Mouse (Mus musculus): Measurements from ENCODE around the gene 4930415O20Rik. TPM values are rescaled to one million over a fixed set of nuclear protein-coding genes. Genes with fewer than 3 reads are reported as not detected.

The 4930415O20Rik gene
- polyA plus RNA-seq, 1 experiment, result not detected

DNA sequence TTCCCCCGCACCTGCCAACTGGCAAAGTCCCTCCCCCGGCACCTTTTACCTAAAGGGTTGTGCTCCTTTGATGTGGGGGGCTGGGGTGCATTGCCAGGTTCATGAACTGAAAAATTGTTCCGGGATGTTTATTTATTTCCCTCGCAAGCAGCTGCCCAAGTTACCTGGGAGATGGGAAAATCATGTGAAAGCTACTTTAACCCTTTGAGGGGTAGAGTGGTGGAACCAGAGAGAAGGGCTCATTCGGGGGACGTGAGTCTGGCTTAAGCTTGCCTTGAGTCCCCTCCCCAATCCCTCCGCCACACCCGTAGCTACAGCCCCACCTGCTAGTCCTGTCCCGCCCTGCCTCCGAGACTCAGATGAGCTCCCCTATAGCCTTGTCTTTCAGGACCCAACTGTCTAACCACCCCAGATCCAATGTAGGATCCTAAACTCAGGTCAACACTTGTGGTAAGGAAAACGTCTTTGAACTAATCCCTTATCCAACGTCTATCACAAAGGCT is 39.4 kb downstream of the 4930415O20Rik start:
- H3K4me3 ChIP-seq (ENCODE audit: insufficient read depth, low read length), result no peak overlapping the region
- no peak overlapping the region for H3K27ac ChIP-seq (ENCODE audit: insufficient read depth, low read depth, low read length)
- H3K4me1 ChIP-seq (ENCODE audit: control insufficient read depth, insufficient read depth, low read length), result no peaks in the 10 kb centered on the region
- TF ChIP-seq POLR2A (IDR thresholded peaks at IDR 0.05; ENCODE audit: borderline replicate concordance, low read depth, low read length) (no peak), CTCF (IDR thresholded peaks at IDR 0.05; ENCODE audit: low read depth, low read length) (no peak)

DNA sequence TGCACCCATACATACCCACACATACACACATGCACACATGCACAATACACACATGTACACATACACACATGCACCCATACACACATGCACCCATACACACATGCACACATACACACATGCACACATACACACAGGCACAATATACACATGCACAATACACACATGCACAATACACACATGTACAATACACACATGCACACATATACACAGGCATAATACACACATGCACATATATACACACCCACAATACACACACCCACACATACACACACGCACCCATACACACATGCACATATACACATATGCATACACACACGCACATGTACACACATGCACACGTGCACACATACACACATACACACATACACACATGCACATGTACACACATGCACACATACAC is 41.4 kb downstream of the 4930415O20Rik start:
- Histone ChIP-seq H3K4me1 (ENCODE audit: control insufficient read depth, insufficient read depth, low read length) (no peaks in the 10 kb centered on the region), H3K4me3 (ENCODE audit: insufficient read depth, low read length) (no peak overlapping the region), H3K27ac (ENCODE audit: insufficient read depth, low read depth, low read length) (no peak overlapping the region)
- no peak for TF ChIP-seq CTCF (IDR thresholded peaks at IDR 0.05; ENCODE audit: low read depth, low read length)
- TF ChIP-seq POLR2A (IDR thresholded peaks at IDR 0.05; ENCODE audit: borderline replicate concordance, low read depth, low read length), result no peak

DNA sequence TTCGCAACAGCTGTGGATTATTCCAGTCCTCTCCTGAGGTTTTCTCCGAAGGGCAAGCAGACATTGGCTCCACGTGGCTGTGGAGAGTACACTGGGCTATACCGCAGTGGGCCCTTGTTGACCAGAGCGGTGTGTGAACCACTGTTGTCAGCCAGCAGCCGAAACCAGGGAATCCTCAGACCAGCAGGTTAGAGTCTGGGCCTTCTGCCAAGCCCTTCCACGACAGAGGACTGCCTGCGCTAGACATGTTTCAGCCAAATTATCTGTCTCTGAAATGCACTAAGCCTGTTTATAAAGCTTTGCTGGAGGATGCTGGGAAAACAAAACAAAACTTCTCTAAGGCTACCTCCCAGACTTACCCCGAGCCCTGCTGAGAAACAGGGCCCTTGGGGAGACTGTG is 43.7 kb downstream of the 4930415O20Rik start:
- Histone ChIP-seq H3K4me3 (ENCODE audit: insufficient read depth, low read length) (no peak overlapping the region), H3K27ac (ENCODE audit: insufficient read depth, low read depth, low read length) (no peak overlapping the region), H3K4me1 (ENCODE audit: control insufficient read depth, insufficient read depth, low read length) (no peaks in the 10 kb centered on the region)
- TF ChIP-seq POLR2A (IDR thresholded peaks at IDR 0.05; ENCODE audit: borderline replicate concordance, low read depth, low read length) (no peak), CTCF (IDR thresholded peaks at IDR 0.05; ENCODE audit: low read depth, low read length) (no peak)

DNA sequence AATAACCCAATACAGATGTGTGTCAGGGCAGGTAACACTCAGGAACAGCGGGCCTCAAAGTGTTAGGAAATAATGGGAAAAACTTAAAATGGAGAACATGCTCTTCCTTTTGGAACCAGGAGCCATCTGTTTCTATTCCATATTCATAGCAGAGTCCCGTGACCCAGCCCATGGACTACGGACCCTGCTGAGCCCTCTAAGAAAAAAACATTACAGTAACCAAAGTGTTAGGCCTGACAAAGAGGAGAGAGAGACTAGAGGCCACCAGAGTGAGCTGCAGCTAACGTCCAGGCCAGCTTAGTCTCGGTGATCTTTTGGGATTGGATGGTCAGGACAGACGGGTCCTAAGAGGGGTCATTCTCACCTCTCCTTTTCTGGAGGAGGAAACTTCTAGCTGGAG is 44.2 kb downstream of the 4930415O20Rik start:
- H3K4me1 ChIP-seq (ENCODE audit: control insufficient read depth, insufficient read depth, low read length), result no peaks in the 10 kb centered on the region
- no peak overlapping the region for H3K27ac ChIP-seq (ENCODE audit: insufficient read depth, low read depth, low read length)
- TF ChIP-seq POLR2A (IDR thresholded peaks at IDR 0.05; ENCODE audit: borderline replicate concordance, low read depth, low read length) (no peak), CTCF (IDR thresholded peaks at IDR 0.05; ENCODE audit: low read depth, low read length) (no peak)
- no peak overlapping the region for H3K4me3 ChIP-seq (ENCODE audit: insufficient read depth, low read length)

DNA sequence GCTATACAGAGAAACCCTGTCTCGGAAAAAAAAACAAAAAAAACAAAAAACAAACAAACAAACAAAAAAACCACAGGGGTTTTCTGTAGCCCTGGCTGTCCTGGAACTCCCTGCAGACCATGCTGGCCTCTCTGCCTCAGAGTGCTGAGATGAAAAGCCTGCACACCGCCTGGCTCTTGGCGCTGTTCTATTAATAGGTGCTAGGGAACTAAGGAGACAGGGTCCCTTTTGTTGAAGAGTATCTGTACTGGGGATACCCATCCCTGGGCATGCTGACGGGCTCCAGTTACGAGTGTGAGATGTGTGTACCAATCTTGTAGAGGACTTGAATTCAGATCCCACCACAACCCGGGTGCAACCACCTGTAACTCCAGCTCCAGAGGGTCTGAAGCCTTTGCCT is 44.9 kb downstream of the 4930415O20Rik start:
- Histone ChIP-seq H3K4me1 (ENCODE audit: control insufficient read depth, insufficient read depth, low read length) (no peaks in the 10 kb centered on the region), H3K27ac (ENCODE audit: insufficient read depth, low read depth, low read length) (no peak overlapping the region), H3K4me3 (ENCODE audit: insufficient read depth, low read length) (no peak overlapping the region)
- no peak for TF ChIP-seq CTCF (IDR thresholded peaks at IDR 0.05; ENCODE audit: low read depth, low read length)
- TF ChIP-seq POLR2A (IDR thresholded peaks at IDR 0.05; ENCODE audit: borderline replicate concordance, low read depth, low read length), result no peak

DNA sequence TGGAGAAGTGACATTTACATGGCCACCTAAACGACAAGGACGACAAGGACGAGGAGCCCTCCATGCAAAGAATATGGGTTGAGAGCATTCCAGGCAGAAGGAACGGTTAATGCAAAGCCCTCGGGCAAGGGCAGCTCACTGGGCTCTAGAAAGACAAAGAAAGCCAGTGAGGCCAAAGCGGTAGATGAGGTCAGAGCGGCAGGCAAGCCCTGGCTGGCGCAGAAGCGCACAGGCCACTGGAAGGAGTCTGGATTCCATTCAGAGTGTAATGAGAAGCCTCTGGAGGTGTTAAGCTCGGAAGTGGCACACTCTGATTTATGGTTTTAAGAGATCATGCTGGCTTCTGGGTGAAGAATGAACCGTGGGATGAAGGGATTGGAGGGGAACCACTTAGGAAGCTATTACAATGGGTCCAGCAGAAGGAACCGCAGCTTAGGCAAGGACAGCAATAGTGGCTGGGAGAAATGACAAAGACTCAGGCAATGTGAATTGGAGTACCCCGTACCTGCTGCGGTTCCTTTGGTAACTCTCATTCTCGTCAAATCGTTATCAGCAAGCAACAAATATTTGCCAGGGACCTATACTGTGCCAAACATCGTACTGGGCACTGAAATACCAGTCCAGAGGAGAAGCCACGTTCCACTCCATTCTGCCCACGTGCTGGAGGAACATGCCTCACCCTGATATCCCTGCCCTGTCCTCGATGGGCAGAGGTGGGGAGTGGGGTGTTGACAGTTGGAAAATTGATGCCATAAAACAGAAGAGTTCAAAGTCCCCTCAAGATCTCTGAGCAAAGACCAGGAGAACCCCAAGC is 45.8 kb downstream of the 4930415O20Rik start:
- TF ChIP-seq POLR2A (IDR thresholded peaks at IDR 0.05; ENCODE audit: borderline replicate concordance, low read depth, low read length) (no peak), CTCF (IDR thresholded peaks at IDR 0.05; ENCODE audit: low read depth, low read length) (no peak)
- Histone ChIP-seq H3K4me1 (ENCODE audit: control insufficient read depth, insufficient read depth, low read length) (no peaks in the 10 kb centered on the region), H3K4me3 (ENCODE audit: insufficient read depth, low read length) (no peak overlapping the region), H3K27ac (ENCODE audit: insufficient read depth, low read depth, low read length) (no peak overlapping the region)

DNA sequence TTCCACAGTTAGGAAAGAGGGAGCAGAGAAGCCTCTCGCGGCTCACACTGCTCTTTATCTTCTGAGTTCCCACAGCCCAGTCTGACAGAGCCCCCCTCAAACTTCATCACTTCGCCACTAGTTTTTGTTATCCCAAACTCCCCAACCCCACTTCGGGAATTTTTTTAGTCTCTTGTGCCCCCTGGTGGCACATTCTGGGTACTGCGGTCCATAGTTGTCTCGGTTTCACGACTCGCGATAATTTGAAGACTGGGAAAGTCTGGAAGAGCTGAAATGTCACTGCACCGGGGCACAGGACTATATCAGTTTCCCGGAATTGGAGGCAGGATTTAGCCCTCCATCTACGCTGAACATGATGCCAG is 46.4 kb downstream of the 4930415O20Rik start:
- Histone ChIP-seq H3K4me3 (ENCODE audit: insufficient read depth, low read length) (no peak overlapping the region), H3K4me1 (ENCODE audit: control insufficient read depth, insufficient read depth, low read length) (no peaks in the 10 kb centered on the region), H3K27ac (ENCODE audit: insufficient read depth, low read depth, low read length) (no peak overlapping the region)
- TF ChIP-seq POLR2A (IDR thresholded peaks at IDR 0.05; ENCODE audit: borderline replicate concordance, low read depth, low read length), result no peak
- peak; percentile 96 for TF ChIP-seq CTCF (IDR thresholded peaks at IDR 0.05; ENCODE audit: low read depth, low read length)

DNA sequence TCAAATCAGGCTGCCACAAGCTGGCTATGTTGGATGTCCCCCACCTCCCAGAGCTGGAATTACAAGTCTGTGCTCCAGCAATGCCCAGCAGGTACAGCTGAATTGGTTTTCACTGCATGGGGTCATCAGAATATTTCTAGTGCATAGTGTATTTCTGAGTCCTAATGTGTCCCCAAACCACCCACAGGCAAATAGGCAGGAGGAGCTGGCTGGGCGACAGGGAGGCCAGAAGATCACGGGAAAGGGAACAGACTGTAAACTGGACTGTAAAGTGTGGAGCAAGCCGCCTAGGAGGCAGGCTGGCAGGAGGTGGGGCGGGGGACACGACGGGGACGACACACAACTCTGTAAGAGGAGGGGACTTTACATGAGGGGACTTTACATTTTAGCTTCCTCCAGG is 51.4 kb downstream of the 4930415O20Rik start:
- H3K27ac ChIP-seq (ENCODE audit: insufficient read depth, low read depth, low read length), result no peak overlapping the region
- H3K4me3 ChIP-seq (ENCODE audit: insufficient read depth, low read length), result no peak overlapping the region
- TF ChIP-seq POLR2A (IDR thresholded peaks at IDR 0.05; ENCODE audit: borderline replicate concordance, low read depth, low read length) (no peak), CTCF (IDR thresholded peaks at IDR 0.05; ENCODE audit: low read depth, low read length) (no peak)

DNA sequence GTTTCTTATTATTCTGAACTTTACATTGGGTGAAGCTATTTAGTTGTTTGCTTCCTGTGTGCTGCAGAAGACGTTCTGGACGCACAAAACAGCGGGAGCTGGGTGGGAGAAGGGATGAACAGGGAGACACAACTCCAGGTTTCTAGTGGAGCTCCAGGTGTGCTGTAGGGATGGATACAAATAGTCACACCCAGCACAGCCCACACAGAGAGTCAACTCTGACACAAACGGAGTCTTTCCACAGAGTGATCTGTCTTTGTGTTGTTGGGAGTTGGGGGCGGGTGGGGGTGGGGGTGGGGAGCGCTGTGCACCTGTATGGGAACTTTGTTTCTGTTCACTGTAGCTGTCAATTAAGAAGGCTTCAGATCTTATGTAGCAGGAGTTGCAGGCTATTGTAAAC is 51.9 kb downstream of the 4930415O20Rik start:
- TF ChIP-seq POLR2A (IDR thresholded peaks at IDR 0.05; ENCODE audit: borderline replicate concordance, low read depth, low read length), result no peak
- TF ChIP-seq CTCF (IDR thresholded peaks at IDR 0.05; ENCODE audit: low read depth, low read length), result no peak
- no peak overlapping the region for H3K27ac ChIP-seq (ENCODE audit: insufficient read depth, low read depth, low read length)
- no peak overlapping the region for H3K4me3 ChIP-seq (ENCODE audit: insufficient read depth, low read length)
- H3K4me1 ChIP-seq (ENCODE audit: control insufficient read depth, insufficient read depth, low read length), result no peaks in the 10 kb centered on the region

More for the DNA sequence above, 51.4 kb downstream of the 4930415O20Rik start:
- H3K4me1 ChIP-seq (ENCODE audit: control insufficient read depth, insufficient read depth, low read length), result no peaks in the 10 kb centered on the region

DNA sequence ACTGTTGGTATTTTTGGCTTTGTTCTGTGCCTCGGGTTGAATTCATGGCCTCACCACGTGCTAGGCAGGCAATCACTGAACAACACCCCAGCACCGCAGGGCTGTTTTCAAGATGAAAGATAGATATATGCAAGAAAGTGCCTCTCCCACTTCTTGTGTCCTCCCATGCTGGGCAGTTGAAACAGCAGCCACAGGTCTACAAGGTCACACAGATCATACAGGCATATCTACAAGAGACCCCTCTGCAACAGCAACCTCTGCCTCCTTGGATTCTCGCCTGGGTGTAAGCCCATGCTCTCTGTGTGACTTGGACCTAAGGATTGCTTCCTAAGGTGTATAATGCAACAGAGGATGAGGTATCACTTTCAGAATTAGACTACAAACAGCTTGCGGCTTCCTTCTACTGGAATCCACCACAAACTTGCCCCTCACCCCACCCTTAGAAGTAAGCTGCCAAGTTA is 52.6 kb downstream of the 4930415O20Rik start:
- Histone ChIP-seq H3K27ac (ENCODE audit: insufficient read depth, low read depth, low read length) (no peak overlapping the region), H3K4me1 (ENCODE audit: control insufficient read depth, insufficient read depth, low read length) (no peaks in the 10 kb centered on the region), H3K4me3 (ENCODE audit: insufficient read depth, low read length) (no peak overlapping the region)
- no peak for TF ChIP-seq CTCF (IDR thresholded peaks at IDR 0.05; ENCODE audit: low read depth, low read length)
- TF ChIP-seq POLR2A (IDR thresholded peaks at IDR 0.05; ENCODE audit: borderline replicate concordance, low read depth, low read length), result no peak
